Mouse (Mus musculus): ENCODE measurements at regions not wholly inside any gene's neighbourhood (a gene's known extent, or its start where the extent isn't known, plus 50 kb on each side); places are given as distances from the start of the nearest gene placed in this dataset.

- no peak for DNase-seq (ENCODE audit: low spot score in 2 of 2)
Measured at GRCm38 (mm10) chr10:87639339-87639738, 117.7 kb downstream of the Pah start.

- DNase-seq (ENCODE audit: low spot score in 2 of 2): peak; percentile 57 to 63
Measured at GRCm38 (mm10) chr10:87649091-87649490, 127.5 kb downstream of the Pah start.

GRCm38 (mm10) chr10:87652139-87652740 is 130.6 kb downstream of the Pah start:
- no peak for DNase-seq (ENCODE audit: low spot score in 2 of 2)

- DNase-seq (ENCODE audit: low spot score in 2 of 2): peak; percentile 9 to 21
Measured at GRCm38 (mm10) chr10:87654112-87654511, 132.5 kb downstream of the Pah start.

- no peak for DNase-seq (ENCODE audit: low spot score in 2 of 2)
Measured at GRCm38 (mm10) chr10:87666020-87666718, 144.6 kb downstream of the Pah start.

GRCm38 (mm10) chr10:87666719-87667387 is 145.3 kb downstream of the Pah start:
- peak; percentile 36 to 57 for DNase-seq (ENCODE audit: low spot score in 2 of 2)

- DNase-seq (ENCODE audit: low spot score in 2 of 2): no peak
Measured at GRCm38 (mm10) chr10:87667651-87668140, 146.1 kb downstream of the Pah start.

GRCm38 (mm10) chr10:87674740-87675420 is 153.3 kb downstream of the Pah start:
- DNase-seq (ENCODE audit: low spot score in 2 of 2): no peak

GRCm38 (mm10) chr10:87676041-87676672 is 154.6 kb downstream of the Pah start:
- no peak for DNase-seq (ENCODE audit: low spot score in 2 of 2)

GRCm38 (mm10) chr10:87678984-87679383 is 157.4 kb downstream of the Pah start:
- no peak for DNase-seq (ENCODE audit: low spot score in 2 of 2)

- DNase-seq (ENCODE audit: low spot score in 2 of 2): no peak
Measured at GRCm38 (mm10) chr10:87686311-87686710, 164.7 kb downstream of the Pah start.

- DNase-seq (ENCODE audit: low spot score in 2 of 2): no peak
Measured at GRCm38 (mm10) chr10:87686785-87687184, 165.2 kb downstream of the Pah start.

- no peak for DNase-seq (ENCODE audit: low spot score in 2 of 2)
Measured at GRCm38 (mm10) chr10:87687844-87688243, 166.2 kb downstream of the Pah start.

GRCm38 (mm10) chr10:87690831-87691230 is 167.2 kb upstream of the Igf1 start:
- DNase-seq (ENCODE audit: low spot score in 2 of 2): no peak

GRCm38 (mm10) chr10:87696485-87696884 is 161.6 kb upstream of the Igf1 start:
- no peak for DNase-seq (ENCODE audit: low spot score in 2 of 2)

GRCm38 (mm10) chr10:87711209-87711608 is 146.9 kb upstream of the Igf1 start:
- no peak for DNase-seq (ENCODE audit: low spot score in 2 of 2)

- DNase-seq (ENCODE audit: low spot score in 2 of 2): no peak
Measured at GRCm38 (mm10) chr10:87711798-87712197, 146.3 kb upstream of the Igf1 start.

GRCm38 (mm10) chr10:87715874-87716600 is 142.0 kb upstream of the Igf1 start:
- DNase-seq (ENCODE audit: low spot score in 2 of 2): no peak

GRCm38 (mm10) chr10:87717156-87717555 is 140.9 kb upstream of the Igf1 start:
- DNase-seq (ENCODE audit: low spot score in 2 of 2): no peak

GRCm38 (mm10) chr10:87718491-87718890 is 139.6 kb upstream of the Igf1 start:
- no peak for DNase-seq (ENCODE audit: low spot score in 2 of 2)

- no peak for DNase-seq (ENCODE audit: low spot score in 2 of 2)
Measured at GRCm38 (mm10) chr10:87719978-87720377, 138.1 kb upstream of the Igf1 start.
